Mouse (Mus musculus) brain, adult 2 months (tissue): ENCODE measurements around the gene Tef.
A peak's percentile ranks its signal among the peaks of the same experiment; 100 is the strongest.

ENCODE experiments used
- DNase-seq: peaks from one replicate; pipeline ENCODE4 v3.0.0; 2011; ENCODE audit warnings: low read depth, low spot score

The Tef gene

GRCm38 (mm10) chr15:81848301-81848700 is 46.1 kb downstream of the Tef start:
- peak; percentile 75 for DNase-seq

- peak; percentile 83 for DNase-seq
These were observed 46.9 kb downstream of the Tef start for GRCm38 (mm10) chr15:81849104-81849503.

GRCm38 (mm10) chr15:81850718-81851117 is 48.5 kb downstream of the Tef start:
- no peak for DNase-seq

DNA sequence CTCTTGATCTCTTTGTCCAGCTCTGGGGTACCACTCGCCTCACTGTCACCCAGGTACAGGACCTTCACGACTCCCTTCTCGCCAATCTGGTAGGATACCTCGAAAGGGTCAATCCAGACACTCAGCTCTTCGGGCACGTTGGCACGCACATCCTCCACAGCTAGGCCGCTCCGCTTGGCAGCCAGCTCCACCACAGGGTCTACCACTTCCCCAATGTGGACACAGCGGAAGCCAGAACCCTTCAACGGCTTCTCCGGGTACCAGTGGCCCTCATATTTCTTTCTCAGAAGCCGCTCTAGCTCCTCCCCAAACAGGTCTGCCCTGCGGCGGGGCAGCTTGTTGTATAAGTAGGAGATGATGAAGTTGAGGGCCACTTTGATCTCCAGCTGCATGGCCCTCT is 49.2 kb downstream of the Tef start:
- DNase-seq = no peak

DNA sequence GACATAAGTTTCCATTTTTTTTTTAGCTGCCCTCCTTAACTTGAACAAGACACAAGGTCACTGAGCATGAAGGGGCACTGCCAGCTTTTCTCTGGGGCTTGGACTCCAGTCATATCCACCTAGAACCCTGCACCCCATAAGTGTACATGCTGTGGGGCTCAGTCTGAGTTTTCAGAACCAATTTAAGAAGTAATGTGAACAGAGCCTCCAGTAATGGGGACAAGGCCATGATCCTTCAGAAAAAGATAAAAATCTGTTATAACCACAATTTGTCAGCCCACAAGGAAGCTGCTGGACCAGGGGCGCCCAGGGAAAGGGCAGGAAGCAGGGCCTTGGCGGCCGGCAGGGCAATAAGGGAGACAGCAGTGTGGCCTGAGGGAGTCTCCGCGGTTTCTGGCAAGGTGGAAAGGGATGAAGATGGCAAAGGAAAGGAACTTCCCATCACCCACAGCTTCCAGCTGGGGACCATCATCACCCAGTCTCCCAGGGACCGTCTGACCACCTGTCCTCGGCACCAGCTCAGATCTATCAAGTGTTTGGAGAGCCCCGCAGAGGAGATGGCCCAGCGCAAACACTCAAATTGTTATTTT is 50.3 kb downstream of the Tef start:
- DNase-seq = peak; percentile 55

DNA sequence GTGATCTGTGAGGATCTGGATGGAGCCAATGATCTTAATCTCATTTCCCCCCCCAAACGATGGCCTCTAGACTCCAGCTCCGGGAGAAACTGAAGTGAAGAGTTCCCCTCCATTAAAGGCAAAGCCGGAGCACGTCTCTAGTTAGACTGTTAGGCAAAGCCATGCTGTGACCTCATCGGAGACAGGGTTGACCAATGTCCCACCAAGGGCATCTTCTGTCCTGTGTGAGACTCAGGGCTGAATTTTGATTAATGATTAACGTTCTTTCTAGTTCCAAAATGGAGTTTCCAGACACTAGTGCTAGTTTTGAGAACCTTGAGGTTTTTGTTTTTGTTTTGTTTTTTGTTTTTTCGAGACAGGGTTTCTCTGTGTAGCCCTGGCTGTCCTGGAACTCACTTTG is 50.9 kb downstream of the Tef start:
- no peak for DNase-seq

DNA sequence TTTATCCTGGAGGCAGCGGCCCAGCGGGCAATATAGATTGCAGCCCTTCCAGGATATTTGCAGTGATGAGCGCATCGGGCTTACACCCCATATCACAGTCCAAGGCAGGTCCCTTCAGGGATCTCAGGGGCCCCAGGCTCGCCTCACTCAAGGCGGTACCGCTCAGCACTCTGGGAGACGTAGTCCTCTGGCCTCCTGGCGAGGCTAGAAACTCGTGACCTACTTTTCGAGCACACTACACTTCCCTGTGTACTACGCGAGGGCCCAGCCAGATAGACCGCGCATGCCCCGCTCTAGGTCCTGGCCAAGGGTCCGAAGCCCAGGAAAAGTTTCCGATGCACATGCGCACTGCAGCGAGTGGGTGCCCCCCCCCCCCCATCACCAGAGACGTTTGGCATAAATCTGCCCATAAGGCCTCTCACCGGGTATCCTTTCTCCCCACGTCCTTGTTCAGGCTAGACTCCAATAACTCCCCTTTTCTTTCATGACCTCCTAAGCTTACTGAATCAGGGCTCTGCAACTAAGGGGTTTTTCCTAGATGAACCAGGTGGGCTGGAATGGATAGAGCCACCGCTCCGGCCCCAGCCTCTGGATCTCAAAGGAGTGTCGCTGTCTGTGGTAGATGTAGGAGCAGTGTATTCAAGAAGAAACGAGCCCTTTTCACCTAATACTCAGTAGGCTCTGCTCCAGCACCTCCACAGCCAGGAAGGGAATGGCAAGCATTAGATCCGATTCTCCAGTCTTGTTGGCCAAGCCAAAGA is 54.0 kb downstream of the Tef start:
- peak; percentile 99 for DNase-seq

GRCm38 (mm10) chr15:81856938-81857723 is 54.9 kb downstream of the Tef start:
- DNase-seq = peak; percentile 74

- DNase-seq = no peak
These were observed 55.5 kb downstream of the Tef start for GRCm38 (mm10) chr15:81857724-81858116.

DNA sequence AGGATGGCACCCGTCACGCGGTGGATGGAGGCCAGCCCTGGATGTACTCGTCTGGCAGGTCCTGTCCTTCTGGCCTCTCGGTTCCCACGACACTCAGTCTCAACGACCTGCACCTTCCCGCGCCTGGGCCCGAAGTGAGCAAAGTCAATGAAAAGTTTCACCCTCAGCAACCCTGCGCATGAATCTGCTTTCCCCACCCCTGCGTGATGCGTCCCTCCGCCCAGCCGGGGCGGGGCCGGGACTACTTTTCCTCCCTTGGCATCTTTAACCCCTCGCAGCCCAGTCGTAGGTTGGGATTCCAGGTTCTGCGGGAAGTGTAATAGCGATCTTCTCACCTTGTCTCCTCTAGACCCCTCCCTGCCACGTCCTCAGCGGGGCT is 55.9 kb downstream of the Tef start:
- DNase-seq = peak; percentile 97

GRCm38 (mm10) chr15:81858517-81859329 is 56.5 kb downstream of the Tef start, which contains the start of gene Tob2:
TSS of gene Tob2 (minus strand) at chr15:81858796.
- DNase-seq = peak; percentile 91

- peak; percentile 99 for DNase-seq
These were observed 57.4 kb downstream of the Tef start for GRCm38 (mm10) chr15:81859330-81860255.

- peak; percentile 72 for DNase-seq
These were observed 58.4 kb downstream of the Tef start for GRCm38 (mm10) chr15:81860471-81861135.

GRCm38 (mm10) chr15:81864238-81864637 is 62.0 kb downstream of the Tef start:
- no peak for DNase-seq

GRCm38 (mm10) chr15:81869985-81870384 is 67.8 kb downstream of the Tef start:
- DNase-seq = no peak

DNA sequence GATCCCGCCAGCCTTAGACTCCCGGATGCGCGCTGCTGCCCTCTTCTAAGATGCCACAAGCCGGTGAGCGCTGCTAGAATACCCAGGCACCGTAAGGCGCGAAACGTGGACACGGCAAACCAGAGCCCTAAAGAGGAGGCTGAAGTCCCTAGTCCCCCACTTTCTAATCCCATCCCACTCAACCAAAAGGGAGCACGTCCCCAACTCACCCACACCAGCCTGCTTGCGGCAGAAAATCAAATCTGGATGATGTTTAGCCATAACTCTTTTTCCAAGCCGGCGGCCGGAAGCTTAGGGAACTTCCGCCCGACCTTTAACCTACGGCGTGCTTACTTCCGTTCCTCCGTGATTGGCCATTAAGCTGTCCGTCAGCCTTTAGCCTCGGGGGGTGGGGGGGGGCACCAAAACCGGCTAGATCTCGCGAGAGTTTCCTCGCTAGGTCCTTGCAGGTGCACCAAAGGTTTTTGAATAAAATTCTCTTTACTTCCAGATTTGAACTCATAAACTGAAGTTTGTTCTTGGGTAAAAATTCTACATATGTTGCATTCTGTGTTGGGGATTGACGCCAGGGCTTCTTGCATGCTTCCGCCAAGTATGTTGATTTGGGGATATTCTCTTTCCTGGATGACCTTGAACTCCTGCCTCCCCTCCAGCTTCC is 69.5 kb downstream of the Tef start, which contains the start of gene Phf5a:
Phf5a (minus strand) TSS at position 308 of the 658 bp plus-strand sequence.
- peak; percentile 99 for DNase-seq

- peak; percentile 99 for DNase-seq
These were observed 70.3 kb downstream of the Tef start, which contains the start of gene Aco2 for GRCm38 (mm10) chr15:81872262-81873136. TSS of gene Aco2 (plus strand) at chr15:81872309.
